Mouse (Mus musculus): ENCODE measurements around the gene D930007J09Rik. TPM values are rescaled to one million over a fixed set of nuclear protein-coding genes. Genes with fewer than 3 reads are reported as not detected.

Gene D930007J09Rik
- polyA plus RNA-seq, 1 experiment from 2014 or later: not detected

DNA sequence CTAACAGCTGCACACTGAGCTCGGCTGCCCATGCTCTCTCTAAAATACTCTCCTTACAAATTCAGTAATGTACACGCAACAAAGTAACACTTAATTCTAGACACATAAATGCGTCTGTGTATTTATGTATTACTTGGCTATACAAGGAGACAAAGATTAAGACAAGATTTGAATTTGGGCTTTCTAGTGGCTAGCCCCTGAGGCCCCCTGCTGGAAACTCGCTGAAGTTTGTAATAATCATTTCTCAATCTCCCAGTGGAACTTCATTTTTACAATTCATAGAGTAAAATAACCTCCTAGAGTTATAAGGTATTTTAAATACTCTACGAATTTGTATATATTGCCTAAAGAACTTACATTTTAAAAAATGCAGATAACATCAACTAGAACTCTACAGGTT, 19.6 kb downstream of the D930007J09Rik start:
- Histone ChIP-seq H3K27me3 (ENCODE audit: control insufficient read depth, insufficient read depth, low read length) (no peaks in the 10 kb centered on the region), H3K4me3 (ENCODE audit: low read length) (no peak overlapping the region), H3K4me2 (ENCODE audit: low read depth, low read length) (no peak overlapping the region), H3K9me3 (replicated peaks; ENCODE audit: control insufficient read depth, low read length) (no peaks in the 10 kb centered on the region), H3K9ac (ENCODE audit: low read length) (no peak overlapping the region), H3K4me1 (ENCODE audit: control insufficient read depth, insufficient read depth, low read length) (no peaks in the 10 kb centered on the region), H3K27ac (ENCODE audit: low read length) (no peak overlapping the region), H3K36me3 (ENCODE audit: control insufficient read depth, insufficient read depth) (no peaks in the 10 kb centered on the region)
- no peak for ATAC-seq (replicated peaks; ENCODE audit: extremely low read depth, insufficient read depth, low FRiP score)
- 52% methylated on average over 5 of the region's 5 CpGs for WGBS

- Histone ChIP-seq H3K9ac (ENCODE audit: low read length) (no peak overlapping the region), H3K4me3 (ENCODE audit: low read length) (no peak overlapping the region), H3K36me3 (ENCODE audit: control insufficient read depth, insufficient read depth) (no peaks in the 10 kb centered on the region), H3K27ac (ENCODE audit: low read length) (no peak overlapping the region), H3K4me1 (ENCODE audit: control insufficient read depth, insufficient read depth, low read length) (peaks cover 17% of the 10 kb centered on the region), H3K4me2 (ENCODE audit: low read depth, low read length) (no peak overlapping the region), H3K27me3 (ENCODE audit: control insufficient read depth, insufficient read depth, low read length) (no peaks in the 10 kb centered on the region), H3K9me3 (replicated peaks; ENCODE audit: control insufficient read depth, low read length) (no peaks in the 10 kb centered on the region)
- ATAC-seq (replicated peaks; ENCODE audit: extremely low read depth, insufficient read depth, low FRiP score): no peak
- WGBS: 60% methylated on average over 3 of the region's 3 CpGs
Measured at GRCm38 (mm10) chr13:32778861-32779260, 23.8 kb downstream of the D930007J09Rik start.

DNA sequence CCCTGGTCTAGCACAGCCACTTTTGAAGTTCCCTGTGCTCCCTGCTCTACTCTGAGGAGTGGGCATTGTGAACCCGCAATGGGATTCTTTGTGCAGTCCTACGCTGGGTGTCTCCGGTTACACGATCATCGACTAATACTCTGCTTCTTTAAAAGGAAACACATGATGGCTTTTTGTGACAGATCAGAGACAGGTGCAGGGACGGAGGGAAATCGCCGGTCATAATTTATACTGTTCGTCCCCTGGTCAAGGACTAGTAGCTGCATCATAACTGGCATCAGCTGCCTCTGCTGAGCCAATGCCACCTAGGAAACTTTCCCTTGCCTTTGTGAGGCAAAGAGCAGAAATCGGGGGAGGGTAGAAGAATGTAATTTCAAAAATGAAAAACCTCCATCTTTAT, 26.3 kb downstream of the D930007J09Rik start:
- peaks cover 17% of the 10 kb centered on the region for H3K4me1 ChIP-seq (ENCODE audit: control insufficient read depth, insufficient read depth, low read length)
- 74% methylated on average over 10 of the region's 10 CpGs for WGBS
- peak overlapping the region; percentile 73 for H3K27ac ChIP-seq (ENCODE audit: low read length)
- peak overlapping the region; percentile 36 for H3K4me2 ChIP-seq (ENCODE audit: low read depth, low read length)
- peak overlapping the region; percentile 13; the same call in 1 of the 2 replicates for H3K9ac ChIP-seq (ENCODE audit: low read length)
- no peaks in the 10 kb centered on the region for H3K36me3 ChIP-seq (ENCODE audit: control insufficient read depth, insufficient read depth)
- peak; percentile 45; the same call in 1 of the 2 replicates for ATAC-seq (replicated peaks; ENCODE audit: extremely low read depth, insufficient read depth, low FRiP score)
- H3K27me3 ChIP-seq (ENCODE audit: control insufficient read depth, insufficient read depth, low read length): no peaks in the 10 kb centered on the region
- no peaks in the 10 kb centered on the region for H3K9me3 ChIP-seq (replicated peaks; ENCODE audit: control insufficient read depth, low read length)
- H3K4me3 ChIP-seq (ENCODE audit: low read length): no peak overlapping the region

- H3K27ac ChIP-seq (ENCODE audit: low read length): peak overlapping the region; percentile 73
- peak overlapping the region; percentile 36 for H3K4me2 ChIP-seq (ENCODE audit: low read depth, low read length)
- WGBS: 79% methylated on average over 9 of the region's 9 CpGs
Measured at GRCm38 (mm10) chr13:32775889-32776288, 26.8 kb downstream of the D930007J09Rik start.

GRCm38 (mm10) chr13:32769960-32770359, 32.7 kb downstream of the D930007J09Rik start:
- no peaks in the 10 kb centered on the region for H3K36me3 ChIP-seq (ENCODE audit: control insufficient read depth, insufficient read depth)
- no peak overlapping the region for H3K4me2 ChIP-seq (ENCODE audit: low read depth, low read length)
- no peak overlapping the region for H3K4me3 ChIP-seq (ENCODE audit: low read length)
- H3K9me3 ChIP-seq (replicated peaks; ENCODE audit: control insufficient read depth, low read length): no peaks in the 10 kb centered on the region
- H3K9ac ChIP-seq (ENCODE audit: low read length): no peak overlapping the region
- no peaks in the 10 kb centered on the region for H3K27me3 ChIP-seq (ENCODE audit: control insufficient read depth, insufficient read depth, low read length)
- 4% methylated on average over 3 of the region's 3 CpGs for WGBS
- H3K4me1 ChIP-seq (ENCODE audit: control insufficient read depth, insufficient read depth, low read length): peaks cover 15% of the 10 kb centered on the region
- H3K27ac ChIP-seq (ENCODE audit: low read length): peak overlapping the region; percentile 51
- ATAC-seq (replicated peaks; ENCODE audit: extremely low read depth, insufficient read depth, low FRiP score): peak; percentile 77

More at GRCm38 (mm10) chr13:32775889-32776288, 26.8 kb downstream of the D930007J09Rik start:
- Histone ChIP-seq H3K4me3 (ENCODE audit: low read length) (no peak overlapping the region), H3K27me3 (ENCODE audit: control insufficient read depth, insufficient read depth, low read length) (no peaks in the 10 kb centered on the region), H3K4me1 (ENCODE audit: control insufficient read depth, insufficient read depth, low read length) (peaks cover 17% of the 10 kb centered on the region), H3K36me3 (ENCODE audit: control insufficient read depth, insufficient read depth) (no peaks in the 10 kb centered on the region), H3K9me3 (replicated peaks; ENCODE audit: control insufficient read depth, low read length) (no peaks in the 10 kb centered on the region), H3K9ac (ENCODE audit: low read length) (peak overlapping the region; percentile 13; the same call in 1 of the 2 replicates)
- no peak for ATAC-seq (replicated peaks; ENCODE audit: extremely low read depth, insufficient read depth, low FRiP score)

GRCm38 (mm10) chr13:32768104-32768503, 34.5 kb downstream of the D930007J09Rik start:
- no peak for ATAC-seq (replicated peaks; ENCODE audit: extremely low read depth, insufficient read depth, low FRiP score)
- peaks cover 24% of the 10 kb centered on the region for H3K4me1 ChIP-seq (ENCODE audit: control insufficient read depth, insufficient read depth, low read length)
- 13% methylated on average over 4 of the region's 4 CpGs for WGBS

DNA sequence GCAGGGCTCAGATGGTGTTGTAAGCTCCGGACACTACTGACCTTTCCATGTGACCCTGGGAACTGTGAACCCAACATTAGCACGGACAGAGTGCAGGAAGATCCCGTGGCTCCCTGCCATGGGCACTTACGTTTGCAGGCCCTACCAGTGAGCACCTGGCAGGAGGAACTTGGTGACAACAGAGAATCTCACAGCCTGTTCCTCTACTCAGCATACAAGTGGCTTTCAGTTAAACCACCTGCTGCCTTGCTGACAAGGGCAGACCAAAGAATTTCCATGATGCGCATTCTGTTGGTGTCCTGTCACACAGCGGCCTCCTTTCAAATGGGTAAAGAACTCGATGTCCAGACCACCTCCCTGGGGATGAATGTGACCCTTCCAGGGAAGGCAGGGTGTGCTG, 38.2 kb downstream of the D930007J09Rik start:
- H3K4me3 ChIP-seq (ENCODE audit: low read length): no peak overlapping the region
- 17% methylated on average over 7 of the region's 7 CpGs for WGBS
- H3K4me1 ChIP-seq (ENCODE audit: control insufficient read depth, insufficient read depth, low read length): peaks cover 15% of the 10 kb centered on the region
- no peaks in the 10 kb centered on the region for H3K9me3 ChIP-seq (replicated peaks; ENCODE audit: control insufficient read depth, low read length)
- no peaks in the 10 kb centered on the region for H3K27me3 ChIP-seq (ENCODE audit: control insufficient read depth, insufficient read depth, low read length)
- peak overlapping the region; percentile 36; the same call in 1 of the 2 replicates for H3K27ac ChIP-seq (ENCODE audit: low read length)
- no peak overlapping the region for H3K9ac ChIP-seq (ENCODE audit: low read length)
- ATAC-seq (replicated peaks; ENCODE audit: extremely low read depth, insufficient read depth, low FRiP score): peak; percentile 75
- no peaks in the 10 kb centered on the region for H3K36me3 ChIP-seq (ENCODE audit: control insufficient read depth, insufficient read depth)
- no peak overlapping the region for H3K4me2 ChIP-seq (ENCODE audit: low read depth, low read length)

More at GRCm38 (mm10) chr13:32768104-32768503, 34.5 kb downstream of the D930007J09Rik start:
- Histone ChIP-seq H3K36me3 (ENCODE audit: control insufficient read depth, insufficient read depth) (no peaks in the 10 kb centered on the region), H3K4me2 (ENCODE audit: low read depth, low read length) (no peak overlapping the region), H3K9ac (ENCODE audit: low read length) (no peak overlapping the region), H3K4me3 (ENCODE audit: low read length) (no peak overlapping the region), H3K27me3 (ENCODE audit: control insufficient read depth, insufficient read depth, low read length) (no peaks in the 10 kb centered on the region), H3K9me3 (replicated peaks; ENCODE audit: control insufficient read depth, low read length) (no peaks in the 10 kb centered on the region), H3K27ac (ENCODE audit: low read length) (no peak overlapping the region)

GRCm38 (mm10) chr13:32763141-32763540, 39.5 kb downstream of the D930007J09Rik start:
- H3K27me3 ChIP-seq (ENCODE audit: control insufficient read depth, insufficient read depth, low read length): no peaks in the 10 kb centered on the region
- no peaks in the 10 kb centered on the region for H3K36me3 ChIP-seq (ENCODE audit: control insufficient read depth, insufficient read depth)
- no peaks in the 10 kb centered on the region for H3K9me3 ChIP-seq (replicated peaks; ENCODE audit: control insufficient read depth, low read length)
- no peak for ATAC-seq (replicated peaks; ENCODE audit: extremely low read depth, insufficient read depth, low FRiP score)
- H3K4me3 ChIP-seq (ENCODE audit: low read length): no peak overlapping the region
- peaks cover 9% of the 10 kb centered on the region for H3K4me1 ChIP-seq (ENCODE audit: control insufficient read depth, insufficient read depth, low read length)
- 60% methylated on average over 3 of the region's 3 CpGs for WGBS
- H3K4me2 ChIP-seq (ENCODE audit: low read depth, low read length): no peak overlapping the region
- no peak overlapping the region for H3K27ac ChIP-seq (ENCODE audit: low read length)
- no peak overlapping the region for H3K9ac ChIP-seq (ENCODE audit: low read length)

GRCm38 (mm10) chr13:32760795-32761194, 41.9 kb downstream of the D930007J09Rik start:
- no peak overlapping the region for H3K9ac ChIP-seq (ENCODE audit: low read length)
- no peak for ATAC-seq (replicated peaks; ENCODE audit: extremely low read depth, insufficient read depth, low FRiP score)
- H3K9me3 ChIP-seq (replicated peaks; ENCODE audit: control insufficient read depth, low read length): no peaks in the 10 kb centered on the region
- no peak overlapping the region for H3K4me2 ChIP-seq (ENCODE audit: low read depth, low read length)
- H3K36me3 ChIP-seq (ENCODE audit: control insufficient read depth, insufficient read depth): no peaks in the 10 kb centered on the region
- H3K4me1 ChIP-seq (ENCODE audit: control insufficient read depth, insufficient read depth, low read length): peaks cover 9% of the 10 kb centered on the region
- no peaks in the 10 kb centered on the region for H3K27me3 ChIP-seq (ENCODE audit: control insufficient read depth, insufficient read depth, low read length)
- 81% methylated on average over 2 of the region's 2 CpGs for WGBS
- no peak overlapping the region for H3K27ac ChIP-seq (ENCODE audit: low read length)
- H3K4me3 ChIP-seq (ENCODE audit: low read length): no peak overlapping the region
